Mouse (Mus musculus) left cerebral cortex, adult 2 months (tissue): ENCODE data around the gene Adcy5. TPM values are rescaled to one million over a fixed set of nuclear protein-coding genes. Genes with fewer than 3 reads are reported as not detected.

Experiments
- DNase-seq, 2 experiments: peaks; one replicate each; pipeline ENCODE4 v3.0.0; 2021 to 2022; ENCODE audit warnings: low spot score in 2 of 2, mixed read lengths in 1 of 2; ENCODE audit errors: extremely low spot score in 1 of 2
- H3K27ac ChIP-seq: fragments of 200-600 bp; 2 replicates; pipeline ENCODE4 v1.8.1; 2022
- H3K4me3 ChIP-seq: fragments of 200-600 bp; 2 replicates; pipeline ENCODE4 v1.8.1; 2022
- CTCF ChIP-seq: fragments of 200-600 bp; IDR thresholded peaks from 2 replicates; pipeline ENCODE4 v1.8.1; 2022; ENCODE audit warnings: antibody characterized with exemption, mild to moderate bottlenecking, moderate library complexity
- intact Hi-C: fragments of 180-260 bp; cut with DNase I; formaldehyde crosslinking; loops from one replicate; pipeline ENCODE4 v1.15.1; 2025
- total RNA-seq, 2 experiments: library from RNA; stranded (reverse); gene quantifications; 2 replicates each; pipeline ENCODE4 v1.2.3; 2021

Adcy5 gene
- total RNA-seq, 2 experiments from 2014 or later: 96.8 to 129 TPM

DNA sequence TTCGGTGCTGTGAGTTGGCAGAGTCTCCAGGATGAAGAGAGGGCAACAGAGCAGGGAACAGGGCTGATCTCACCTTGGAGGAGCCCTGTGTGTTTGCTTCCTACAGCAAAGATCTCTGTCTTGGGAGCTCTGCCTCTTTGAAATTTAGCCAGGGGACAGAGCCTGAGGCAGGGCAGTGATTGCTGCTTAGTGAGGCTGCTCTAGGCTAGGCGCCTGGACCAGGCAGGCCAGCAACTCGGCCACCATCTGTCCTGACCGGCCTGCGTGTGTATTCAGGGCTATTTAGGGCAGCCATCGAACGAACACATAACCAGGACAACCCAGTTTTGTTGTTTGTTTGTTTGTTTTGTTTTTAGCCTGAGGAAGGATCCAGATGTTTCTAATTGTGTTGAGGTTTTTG lies 36.6 kb downstream of the Adcy5 start:
- DNase-seq: no peak
- TF ChIP-seq CTCF: no peak
- Histone ChIP-seq H3K27ac (no peak overlapping the region), H3K4me3 (no peak overlapping the region)
- intact Hi-C loops: no loop called here

- Histone ChIP-seq H3K27ac (no peak overlapping the region), H3K4me3 (no peak overlapping the region)
- intact Hi-C loops: no loop called here
- no peak for DNase-seq
- no peak for TF ChIP-seq CTCF
Measured at GRCm38 (mm10) chr16:35192471-35192870, 37.8 kb downstream of the Adcy5 start.

DNA sequence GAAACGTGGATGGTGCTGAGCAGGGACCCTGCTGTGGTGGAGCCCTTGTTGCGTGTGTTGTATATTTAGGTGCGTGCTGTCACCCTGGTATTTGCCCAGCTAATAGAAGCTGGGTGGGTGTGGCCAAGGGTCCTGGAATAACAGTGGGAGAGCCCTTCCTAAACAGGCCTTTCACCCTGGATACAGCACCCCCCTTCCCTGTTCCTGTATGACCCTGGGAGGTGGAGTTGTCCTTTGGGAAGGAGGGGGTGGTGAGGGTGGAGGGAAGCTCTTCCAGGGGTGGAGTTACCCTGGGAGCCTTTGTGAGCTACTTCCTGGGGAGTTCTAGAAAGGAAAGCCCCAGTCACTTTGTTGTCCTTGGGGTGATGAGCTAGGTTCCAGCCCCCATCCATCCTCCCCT lies 38.7 kb downstream of the Adcy5 start:
- no peak for TF ChIP-seq CTCF
- DNase-seq: no peak
- intact Hi-C loops: no loop called here
- Histone ChIP-seq H3K4me3 (no peak overlapping the region), H3K27ac (no peak overlapping the region)

DNA sequence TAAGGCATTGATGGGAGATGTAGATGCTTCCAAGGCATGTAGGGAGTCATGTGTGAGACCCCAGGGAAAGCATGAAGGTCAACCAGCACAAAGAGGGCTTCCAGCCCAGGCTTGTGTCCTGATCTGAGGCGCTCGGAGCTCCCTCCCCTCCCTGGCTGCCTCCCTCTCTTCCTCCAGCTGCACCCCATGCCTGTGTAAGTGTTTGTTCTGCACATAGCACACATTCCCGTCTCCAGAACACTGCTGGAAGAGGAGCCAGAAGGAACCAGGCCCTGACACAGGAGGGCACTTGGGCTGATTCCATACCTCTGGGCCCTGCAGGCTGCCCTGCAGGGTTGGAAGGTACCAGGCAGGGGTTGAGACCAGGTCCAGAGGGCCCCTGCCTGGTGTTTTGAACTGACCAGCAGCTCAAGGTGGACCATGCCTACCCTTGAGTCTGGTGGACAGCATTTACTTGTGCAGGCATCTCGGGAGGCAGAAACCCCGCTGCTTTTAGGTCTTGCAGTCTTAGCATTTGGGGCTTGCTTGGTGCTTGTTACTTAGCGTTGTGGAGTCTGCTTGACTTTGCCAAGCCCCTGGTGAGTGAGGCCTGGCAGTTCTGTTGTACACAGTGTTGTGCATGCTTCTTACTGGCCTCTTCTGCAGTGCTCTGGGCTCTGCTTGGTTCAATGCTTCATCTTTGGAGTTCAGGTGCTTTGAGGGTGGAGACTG lies 45.2 kb downstream of the Adcy5 start:
- Histone ChIP-seq H3K27ac (peak overlapping the region; percentile 25), H3K4me3 (no peak overlapping the region)
- no peak for DNase-seq
- TF ChIP-seq CTCF: no peak
- intact Hi-C loops: no loop called here

DNA sequence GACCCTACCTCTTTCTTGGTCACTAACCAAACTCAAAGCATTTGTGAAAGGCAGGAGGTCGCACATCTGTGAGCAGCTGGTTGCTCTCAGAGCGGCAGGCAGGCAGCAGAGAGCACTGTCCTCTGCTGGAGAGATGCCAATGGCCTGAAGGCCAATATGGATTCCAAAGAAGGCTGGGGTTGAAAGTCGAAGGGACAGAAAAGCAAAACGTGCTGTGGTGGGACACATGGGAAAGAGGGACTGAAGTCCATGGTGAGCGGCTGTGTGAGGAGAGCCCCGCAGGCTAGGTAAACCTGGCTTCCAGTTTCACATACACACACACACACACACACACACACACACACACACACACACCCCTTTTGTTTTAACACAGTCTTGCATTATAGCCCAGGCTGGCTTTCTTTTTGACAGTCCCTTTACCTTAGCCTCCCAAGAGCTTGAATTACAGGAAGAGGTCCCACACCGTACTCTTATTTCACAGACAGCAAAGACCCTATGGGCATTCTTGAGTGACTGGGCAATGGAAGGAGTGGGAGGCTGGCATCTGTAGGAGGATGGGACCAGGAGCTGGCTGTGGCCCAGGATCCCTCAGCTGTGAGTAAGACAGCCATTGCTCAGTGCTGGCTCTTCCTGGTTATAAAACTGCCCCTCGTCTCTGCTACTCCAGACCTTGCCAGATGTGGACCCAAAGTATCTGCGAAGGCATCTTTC lies 45.9 kb downstream of the Adcy5 start:
- Histone ChIP-seq H3K4me3 (no peak overlapping the region), H3K27ac (peak overlapping the region; percentile 25)
- DNase-seq: peak in 1 of 2 experiments; percentile 34
- no peak for TF ChIP-seq CTCF
- intact Hi-C loops: no loop called here

GRCm38 (mm10) chr16:35201281-35201680 lies 46.6 kb downstream of the Adcy5 start:
- Histone ChIP-seq H3K27ac (no peak overlapping the region; the same call in 1 of the 2 replicates), H3K4me3 (no peak overlapping the region)
- no peak for DNase-seq
- TF ChIP-seq CTCF: no peak
- intact Hi-C loops: no loop called here

GRCm38 (mm10) chr16:35203511-35203910 lies 48.8 kb downstream of the Adcy5 start:
- no peak overlapping the region for H3K4me3 ChIP-seq
- intact Hi-C loops: no loop called here
- no peak for DNase-seq

GRCm38 (mm10) chr16:35205681-35206080 lies 51.0 kb downstream of the Adcy5 start:
- intact Hi-C loops: no loop called here
- no peak for DNase-seq
- H3K27ac ChIP-seq: no peak overlapping the region
- no peak overlapping the region for H3K4me3 ChIP-seq
- no peak for TF ChIP-seq CTCF

More at GRCm38 (mm10) chr16:35203511-35203910, 48.8 kb downstream of the Adcy5 start:
- no peak overlapping the region for H3K27ac ChIP-seq
- TF ChIP-seq CTCF: no peak

- intact Hi-C loops: no loop called here
- Histone ChIP-seq H3K27ac (no peak overlapping the region), H3K4me3 (no peak overlapping the region)
- TF ChIP-seq CTCF: no peak
- no peak for DNase-seq
Measured at GRCm38 (mm10) chr16:35206426-35206825, 51.7 kb downstream of the Adcy5 start.

GRCm38 (mm10) chr16:35208796-35209195 lies 54.1 kb downstream of the Adcy5 start:
- intact Hi-C loops: no loop called here
- Histone ChIP-seq H3K27ac (no peak overlapping the region), H3K4me3 (no peak overlapping the region)
- DNase-seq: no peak
- TF ChIP-seq CTCF: no peak

GRCm38 (mm10) chr16:35209753-35210152 lies 55.1 kb downstream of the Adcy5 start:
- Histone ChIP-seq H3K27ac (no peak overlapping the region), H3K4me3 (no peak overlapping the region)
- DNase-seq: no peak
- TF ChIP-seq CTCF: no peak
- intact Hi-C loops: no loop called here

DNA sequence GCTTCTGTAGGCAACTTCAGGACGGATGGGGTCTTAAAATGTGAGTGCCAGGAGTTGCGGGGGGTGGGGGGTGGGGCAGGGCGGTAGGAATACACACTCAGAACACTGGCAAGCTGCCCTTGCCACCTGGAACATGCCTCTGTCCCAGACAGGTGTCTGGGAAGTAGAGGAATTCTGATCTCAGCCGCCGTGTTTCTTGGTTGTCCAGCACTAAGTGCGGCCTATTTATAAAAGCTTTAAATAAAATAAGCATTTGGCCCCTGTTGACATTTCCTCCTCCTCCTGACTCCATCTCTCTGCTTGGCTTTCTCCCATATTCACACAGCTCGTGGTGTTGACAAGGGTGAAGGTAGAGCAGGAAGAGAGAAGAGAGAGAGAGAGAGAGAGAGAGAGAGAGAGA lies 60.4 kb downstream of the Adcy5 start:
- no peak overlapping the region for H3K4me3 ChIP-seq
- DNase-seq: no peak
- TF ChIP-seq CTCF: no peak
- H3K27ac ChIP-seq: no peak overlapping the region
- intact Hi-C loops: no loop called here
